Comparison of ENCODE assay signal across 8 mouse cellular contexts in the genomic region with DNA sequence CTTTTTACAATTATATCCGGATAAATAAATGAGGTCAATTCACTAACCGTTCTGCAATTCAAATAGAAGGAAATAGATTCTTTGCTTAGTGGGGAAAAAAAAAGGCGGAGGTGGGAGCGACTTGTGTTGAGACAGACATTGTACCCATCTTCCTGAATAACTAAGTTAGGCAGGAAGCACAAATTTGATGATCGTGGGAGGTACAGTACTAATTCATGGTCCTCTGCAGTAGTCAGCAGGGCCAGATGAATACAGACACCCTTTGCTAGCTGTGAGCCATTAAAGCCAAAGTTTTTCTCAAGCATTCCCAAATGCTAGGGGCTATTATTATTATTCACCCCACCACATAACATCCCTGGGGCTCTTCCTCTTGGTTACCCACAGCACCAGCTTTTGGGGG. TPM values are rescaled to one million over a fixed set of nuclear protein-coding genes. Genes with fewer than 3 reads are reported as not detected.
DNase-seq lines count a peak whose midpoint lies in the region; ATAC-seq and TF ChIP-seq lines count a peak whose summit lies in the region.

No protein-coding gene starts in this region.

- peaks cover under 1% of the 10 kb centered on the region; the same call in 1 of the 2 replicates for H3K36me3 ChIP-seq in heart, adult 2 months (ENCODE audit: control insufficient read depth, insufficient read depth, low read length)
- no peaks in the 10 kb centered on the region for H3K36me3 ChIP-seq in lung, embryonic 16.5 days (ENCODE audit: control insufficient read depth, insufficient read depth, low read length)
- H3K36me3 ChIP-seq in limb, embryonic 13.5 days = no peaks in the 10 kb centered on the region
- no peaks in the 10 kb centered on the region for H3K36me3 ChIP-seq in stomach, embryonic 15.5 days

- H3K4me1 ChIP-seq in heart, adult 2 months (ENCODE audit: control insufficient read depth, insufficient read depth, low read length) = 0 out of 2 replicates have a peak, but pooled peaks cover 1% of the 10 kb centered on the region
- no peaks in the 10 kb centered on the region for H3K4me1 ChIP-seq in lung, embryonic 16.5 days (replicated peaks; ENCODE audit: control insufficient read depth, insufficient read depth, low read length)
- peaks cover 4% of the 10 kb centered on the region; the same call in 1 of the 2 replicates for H3K4me1 ChIP-seq in limb, embryonic 13.5 days
- H3K4me1 ChIP-seq in stomach, embryonic 15.5 days = peaks cover 6% of the 10 kb centered on the region; the same call in 1 of the 2 replicates

- no peaks in the 10 kb centered on the region for H3K9me3 ChIP-seq in lung, embryonic 16.5 days (ENCODE audit: control insufficient read depth, low read length)
- no peaks in the 10 kb centered on the region for H3K9me3 ChIP-seq in limb, embryonic 13.5 days
- no peaks in the 10 kb centered on the region for H3K9me3 ChIP-seq in stomach, embryonic 15.5 days

- H3K4me3 ChIP-seq in heart, adult 2 months = peak overlapping the region; percentile 57
- H3K4me3 ChIP-seq in lung, embryonic 16.5 days (ENCODE audit: low read length) = no peak overlapping the region; the same call in 1 of the 2 replicates
- peak overlapping the region; percentile 70 for H3K4me3 ChIP-seq in limb, embryonic 13.5 days
- peak overlapping the region; percentile 52; the same call in 1 of the 2 replicates for H3K4me3 ChIP-seq in stomach, embryonic 15.5 days (replicated peaks)

- TF ChIP-seq POLR2A in heart, adult 2 months (IDR thresholded peaks at IDR 0.05; ENCODE audit: insufficient read depth, low read depth, low read length) = no peak

- H3K9ac ChIP-seq in heart, adult 2 months (ENCODE audit: low read depth, low read length) = peak overlapping the region; percentile 97
- no peak overlapping the region; the same call in 1 of the 2 replicates for H3K9ac ChIP-seq in lung, embryonic 16.5 days (ENCODE audit: low read length)
- peak overlapping the region; percentile 81 for H3K9ac ChIP-seq in limb, embryonic 13.5 days
- H3K9ac ChIP-seq in stomach, embryonic 15.5 days = 0 out of 2 replicates have a peak overlapping the region, but pooled peaks have one; percentile 20

- H3K4me2 ChIP-seq in lung, embryonic 16.5 days (ENCODE audit: low read depth, low read length) = peak overlapping the region; percentile 97; the same call in 1 of the 2 replicates
- H3K4me2 ChIP-seq in limb, embryonic 13.5 days (replicated peaks) = peak overlapping the region; percentile 96
- H3K4me2 ChIP-seq in stomach, embryonic 15.5 days = peak overlapping the region; percentile 95

- no peaks in the 10 kb centered on the region for H3K79me2 ChIP-seq in heart, adult 2 months (replicated peaks; ENCODE audit: control insufficient read depth, insufficient read depth, low read length)

- no peak for DNase-seq in heart, adult 2 months
- DNase-seq in heart, adult 18-20 months = no peak
- no peak for DNase-seq in lung, postnatal 4 days
- no peak for DNase-seq in frontal cortex, postnatal 36 days (ENCODE audit: low spot score in 2 of 2)
- DNase-seq in layer of hippocampus, postnatal 25 days (ENCODE audit: extremely low spot score in 1 of 2, low spot score in 1 of 2) = no peak

- no peak for TF ChIP-seq EP300 in heart, adult 2 months (IDR thresholded peaks at IDR 0.05; ENCODE audit: insufficient read depth, low read depth, low read length)

- 63% methylated on average over 5 of the region's 5 CpGs for WGBS in heart, adult 2 months
- 80% methylated on average over 5 of the region's 5 CpGs for WGBS in lung, embryonic 16.5 days
- 77% methylated on average over 5 of the region's 5 CpGs for WGBS in limb, embryonic 13.5 days
- WGBS in stomach, embryonic 15.5 days = 78% methylated on average over 5 of the region's 5 CpGs

- no peaks in the 10 kb centered on the region for H3K27me3 ChIP-seq in heart, adult 2 months (ENCODE audit: control insufficient read depth, insufficient read depth, low read length)
- no peaks in the 10 kb centered on the region; the same call in 1 of the 2 replicates for H3K27me3 ChIP-seq in lung, embryonic 16.5 days (ENCODE audit: control insufficient read depth, insufficient read depth, low read depth, low read length)
- peaks cover 3% of the 10 kb centered on the region; the same call in 1 of the 2 replicates for H3K27me3 ChIP-seq in limb, embryonic 13.5 days
- no peaks in the 10 kb centered on the region for H3K27me3 ChIP-seq in stomach, embryonic 15.5 days (replicated peaks)

- no peak for ATAC-seq in lung, embryonic 16.5 days (ENCODE audit: low read depth)
- ATAC-seq in limb, embryonic 13.5 days (ENCODE audit: low FRiP score, low read depth) = no peak
- no peak for ATAC-seq in stomach, embryonic 15.5 days (ENCODE audit: insufficient read depth, low FRiP score, low read depth)

- TF ChIP-seq CTCF in heart, adult 2 months (IDR thresholded peaks at IDR 0.05) = no peak

- intact Hi-C loops in heart, adult 2 months (cut with DNase I) = no loop called here

- H3K27ac ChIP-seq in heart, adult 2 months = peak overlapping the region; percentile 92
- no peak overlapping the region for H3K27ac ChIP-seq in lung, embryonic 16.5 days (ENCODE audit: low read length)
- no peak overlapping the region for H3K27ac ChIP-seq in limb, embryonic 13.5 days
- no peak overlapping the region for H3K27ac ChIP-seq in stomach, embryonic 15.5 days

RNA-seq across cellular contexts. Expression of gene Rbm24, which starts 0.6 kb away (rescaled TPM):
- 100 to 1,000 TPM; 176 to 182 TPM for total RNA-seq in heart, adult 2 months (2021)
- polyA plus RNA-seq in heart, adult 2 months (2012; rRNA removed) = 225 and 252 TPM in 2 replicates
- 100 to 1,000 TPM; 193 to 194 TPM for total RNA-seq in heart, adult 18-20 months (2021)
- 2.6 and 3.2 TPM in 2 replicates for polyA plus RNA-seq in lung, embryonic 16.5 days (2015; fragmentation: Nextera tagmentation; extraction: Ambion mirVana)
- 5.4 and 6.4 TPM in 2 replicates for polyA plus RNA-seq in limb, embryonic 13.5 days (2015; fragmentation: Nextera tagmentation; extraction: Ambion mirVana)
- polyA plus RNA-seq in stomach, embryonic 15.5 days (2015; fragmentation: Nextera tagmentation; extraction: Ambion mirVana) = 2.2 and 2.3 TPM in 2 replicates
- 10 to 100 TPM; 19.3 to 23.0 TPM for total RNA-seq in layer of hippocampus, postnatal 25 days (2021)

Comparison
In these comparisons a context has a peak if more than half of its experiments do, and no peak if none do; other contexts are left out.
1. RNA of gene Rbm24, which starts 0.6 kb away (polyA plus RNA-seq): 225 to 252 TPM in heart, adult 2 months; 5.4 to 6.4 TPM in limb, embryonic 13.5 days, 2.6 to 3.2 TPM in lung, embryonic 16.5 days and 2.2 to 2.3 TPM in stomach, embryonic 15.5 days; every median in the first group is over 10 times any median in the second.
2. Peak in every context shown above with its lines, with median percentiles within 50 percentile points of each other: H3K4me2 ChIP-seq.